Mouse (Mus musculus) MEL (cell line): ENCODE measurements around the gene Msi2. TPM values are rescaled to one million over a fixed set of nuclear protein-coding genes. Genes with fewer than 3 reads are reported as not detected.

Experiments used
- DNase-seq: peaks from one replicate; pipeline ENCODE4 v3.0.0; 2011; ENCODE audit warnings: low read depth, low spot score
- H3K27ac ChIP-seq: 2 replicates; pipeline ENCODE4 v1.5.1; 2012; ENCODE audit warnings: low read depth, mild to moderate bottlenecking, control low read depth, low read length, moderate library complexity; ENCODE audit not compliant: control insufficient read depth
- H3K27me3 ChIP-seq, 2 experiments: fragments of 150-350 bp in 1 of 2; sonication (generic) in 1 of 2; 2 replicates each; pipeline ENCODE4 v1.6.1; 2012; ENCODE audit warnings: low read length in 2 of 2, mild to moderate bottlenecking in 2 of 2, improper control_type of control experiment in 1 of 2, moderate library complexity in 1 of 2; ENCODE audit not compliant: insufficient read depth in 2 of 2, control insufficient read depth in 1 of 2
- H3K36me3 ChIP-seq, 2 experiments: 2 replicates each; pipeline ENCODE4 v1.6.1; 2012 to 2014; ENCODE audit warnings: low read length in 2 of 2, improper control_type of control experiment in 1 of 2, inconsistent platforms in 1 of 2, mild to moderate bottlenecking in 1 of 2; ENCODE audit not compliant: insufficient read depth in 2 of 2, control insufficient read depth in 1 of 2
- H3K4me1 ChIP-seq, 2 experiments: fragments of 150-350 bp in 1 of 2; sonication (generic) in 1 of 2; 2 replicates each; pipeline ENCODE4 v1.6.1; 2012; ENCODE audit warnings: low read length in 2 of 2, improper control_type of control experiment in 1 of 2, mild to moderate bottlenecking in 1 of 2; ENCODE audit not compliant: insufficient read depth in 2 of 2, control insufficient read depth in 1 of 2
- H3K4me3 ChIP-seq, 2 experiments: fragments of 150-350 bp in 1 of 2; sonication (generic) in 1 of 2; 2 replicates each; pipeline ENCODE4 v1.5.1; 2012; ENCODE audit warnings: low read depth in 2 of 2, low read length in 2 of 2, mild to moderate bottlenecking in 2 of 2, moderate library complexity in 2 of 2, control low read depth in 1 of 2, improper control_type of control experiment in 1 of 2; ENCODE audit not compliant: control insufficient read depth in 1 of 2, insufficient read depth in 1 of 2
- H3K79me2 ChIP-seq: 2 replicates; pipeline ENCODE4 v1.6.1; 2012; ENCODE audit warnings: mild to moderate bottlenecking, low read length, moderate library complexity; ENCODE audit not compliant: control insufficient read depth, poor library complexity, insufficient read depth
- H3K9ac ChIP-seq: 2 replicates; pipeline ENCODE4 v1.6.1; 2012; ENCODE audit warnings: low read depth, mild to moderate bottlenecking, control low read depth, low read length, moderate library complexity; ENCODE audit not compliant: control insufficient read depth, poor library complexity, severe bottlenecking
- H3K9me3 ChIP-seq: fragments of 150-350 bp; sonication (generic); replicated peaks from 2 replicates; pipeline ENCODE4 v1.6.1; 2012; ENCODE audit warnings: mild to moderate bottlenecking, low read length, improper control_type of control experiment, moderate library complexity; ENCODE audit not compliant: insufficient read depth
- CHD1 ChIP-seq: IDR thresholded peaks from 2 replicates; pipeline ENCODE4 v1.6.1; 2012; ENCODE audit warnings: low read depth, mild to moderate bottlenecking, inconsistent platforms, low read length, improper control_type of control experiment
- CTCF ChIP-seq, 3 experiments: IDR thresholded peaks in 2 of 3; conservative IDR thresholded peaks in 1 of 3; 2 replicates each; pipeline ENCODE4 v1.5.1; 2011 to 2012; ENCODE audit warnings: low read length in 3 of 3, low read depth in 2 of 3, mild to moderate bottlenecking in 2 of 3, improper control_type of control experiment in 1 of 3, inconsistent platforms in 1 of 3, mixed read lengths in 1 of 3, moderate library complexity in 1 of 3; ENCODE audit not compliant: control insufficient read depth in 1 of 3, insufficient read depth in 1 of 3, poor library complexity in 1 of 3, severe bottlenecking in 1 of 3
- E2F4 ChIP-seq: IDR thresholded peaks from 2 replicates; pipeline ENCODE4 v1.6.1; 2011; ENCODE audit warnings: low read depth, low read length, improper control_type of control experiment, borderline replicate concordance
- ELF1 ChIP-seq: IDR thresholded peaks from 2 replicates; pipeline ENCODE4 v1.6.1; 2014; ENCODE audit warnings: low read depth, mild to moderate bottlenecking, inconsistent platforms, low read length, improper control_type of control experiment, moderate library complexity
- JUND ChIP-seq: IDR thresholded peaks from 2 replicates; pipeline ENCODE4 v1.6.1; 2011; ENCODE audit warnings: low read depth, mild to moderate bottlenecking, improper control_type of control experiment, low read length
- MAFK ChIP-seq: IDR thresholded peaks from 2 replicates; pipeline ENCODE4 v1.6.1; 2011; ENCODE audit warnings: low read depth, mild to moderate bottlenecking, low read length, improper control_type of control experiment, borderline replicate concordance
- MEF2A ChIP-seq: IDR thresholded peaks from 2 replicates; pipeline ENCODE4 v1.6.1; 2014; ENCODE audit warnings: low read depth, mild to moderate bottlenecking, inconsistent platforms, low read length, improper control_type of control experiment; ENCODE audit not compliant: poor library complexity, insufficient replicate concordance, severe bottlenecking; ENCODE audit errors: extremely low read depth
- MXI1 ChIP-seq: IDR thresholded peaks from 2 replicates; pipeline ENCODE4 v1.6.1; 2011; ENCODE audit warnings: mild to moderate bottlenecking, low read depth, low read length, improper control_type of control experiment
- MYB ChIP-seq: IDR thresholded peaks from 2 replicates; pipeline ENCODE4 v1.6.1; 2011; ENCODE audit warnings: mild to moderate bottlenecking, low read depth, low read length, improper control_type of control experiment
- MYC ChIP-seq: IDR thresholded peaks from 2 replicates; pipeline ENCODE4 v1.6.1; 2011; ENCODE audit warnings: low read depth, mild to moderate bottlenecking, low read length, improper control_type of control experiment, moderate library complexity
- NELFE ChIP-seq: IDR thresholded peaks from 2 replicates; pipeline ENCODE4 v1.6.1; 2011; ENCODE audit warnings: low read depth, low read length, improper control_type of control experiment
- POLR2A ChIP-seq, 2 experiments: IDR thresholded peaks; 2 replicates each; pipeline ENCODE4 v1.6.1; 2011 to 2012; ENCODE audit warnings: low read length in 2 of 2, mild to moderate bottlenecking in 2 of 2, control low read depth in 1 of 2, improper control_type of control experiment in 1 of 2, low read depth in 1 of 2, moderate library complexity in 1 of 2; ENCODE audit not compliant: control insufficient read depth in 1 of 2, insufficient read depth in 1 of 2, poor library complexity in 1 of 2
- POLR2AphosphoS2 ChIP-seq: IDR thresholded peaks from 2 replicates; pipeline ENCODE4 v1.6.1; 2011; ENCODE audit warnings: low read length, improper control_type of control experiment
- RAD21 ChIP-seq: IDR thresholded peaks from 2 replicates; pipeline ENCODE4 v1.6.1; 2011; ENCODE audit warnings: mild to moderate bottlenecking, low read depth, low read length, improper control_type of control experiment
- RCOR1 ChIP-seq: IDR thresholded peaks from 2 replicates; pipeline ENCODE4 v1.6.1; 2012; ENCODE audit warnings: low read depth, mild to moderate bottlenecking, inconsistent platforms, low read length, improper control_type of control experiment
- SIN3A ChIP-seq: IDR thresholded peaks from 2 replicates; pipeline ENCODE4 v1.6.1; 2012; ENCODE audit warnings: low read length, improper control_type of control experiment, inconsistent platforms
- SMC3 ChIP-seq: IDR thresholded peaks from 2 replicates; pipeline ENCODE4 v1.6.1; 2011; ENCODE audit warnings: low read depth, low read length, improper control_type of control experiment
- TAL1 ChIP-seq: IDR thresholded peaks from 2 replicates; pipeline ENCODE4 v1.6.1; 2012; ENCODE audit warnings: mild to moderate bottlenecking, inconsistent platforms, low read length, moderate library complexity, mixed read lengths
- TBP ChIP-seq: IDR thresholded peaks from 2 replicates; pipeline ENCODE4 v1.8.0; 2011; ENCODE audit warnings: low read depth, low read length, improper control_type of control experiment
- TCF12 ChIP-seq: IDR thresholded peaks from 2 replicates; pipeline ENCODE4 v1.6.1; 2014; ENCODE audit warnings: low read depth, mild to moderate bottlenecking, inconsistent platforms, low read length, improper control_type of control experiment, moderate library complexity
- USF1 ChIP-seq: IDR thresholded peaks from 2 replicates; pipeline ENCODE4 v1.6.1; 2014; ENCODE audit warnings: low read depth, mild to moderate bottlenecking, inconsistent platforms, low read length, improper control_type of control experiment, moderate library complexity
- USF2 ChIP-seq, 2 experiments: IDR thresholded peaks; 2 replicates each; pipeline ENCODE4 v1.6.1; 2011 to 2012; ENCODE audit warnings: improper control_type of control experiment in 2 of 2, low read length in 2 of 2, borderline replicate concordance in 1 of 2, inconsistent platforms in 1 of 2, low read depth in 1 of 2, mild to moderate bottlenecking in 1 of 2; ENCODE audit not compliant: insufficient read depth in 1 of 2
- ZKSCAN1 ChIP-seq: IDR thresholded peaks from 2 replicates; pipeline ENCODE4 v1.6.1; 2012; ENCODE audit warnings: low read depth, mild to moderate bottlenecking, inconsistent platforms, low read length, improper control_type of control experiment, moderate library complexity
- ZMIZ1 ChIP-seq: IDR thresholded peaks from 2 replicates; pipeline ENCODE4 v1.6.1; 2012; ENCODE audit warnings: low read depth, mild to moderate bottlenecking, inconsistent platforms, low read length, improper control_type of control experiment, moderate library complexity
- polyA plus RNA-seq, 2 experiments: library from polyadenylated mRNA; stranded (reverse) in 1 of 2; unstranded in 1 of 2; fragments of >175 nt in 1 of 2; fragments of >200 nt in 1 of 2; gene quantifications; 2 replicates each; pipeline versions ENCODE4 v1.2.1 to v1.2.4; 2012; ENCODE audit warnings: low replicate concordance in 2 of 2, low read depth in 1 of 2; ENCODE audit not compliant: insufficient read length in 2 of 2, insufficient read depth in 1 of 2, missing spikeins in 1 of 2
- total RNA-seq: library from RNA; depleted of rRNA; stranded (reverse); fragments of 300-350 nt; gene quantifications from 2 replicates; pipeline ENCODE4 v1.2.3, GENCODE M21; 2012

Msi2 gene
- total and polyA plus RNA-seq, 3 experiments = 16.2 to 29.7 TPM; not detected in 1

- no peak for DNase-seq
- TF ChIP-seq POLR2A (IDR thresholded peaks at IDR 0.05; ENCODE audit: control insufficient read depth in 1 of 2, insufficient read depth in 1 of 2, low read depth in 1 of 2, low read length in 2 of 2, poor library complexity in 1 of 2) = no peak
- TF ChIP-seq USF1 = no peak
- TF ChIP-seq TCF12 = no peak
- TF ChIP-seq JUND = no peak
- no peak for TF ChIP-seq MXI1
- H3K9me3 ChIP-seq = no peaks in the 10 kb centered on the region
- H3K9ac ChIP-seq = no peak overlapping the region
- no peaks in the 10 kb centered on the region for H3K79me2 ChIP-seq
- peaks cover 0 to 2% of the 10 kb centered on the region in 2 experiments; a peak in 2 of 4 replicates for H3K27me3 ChIP-seq
- H3K4me1 ChIP-seq = no peaks in the 10 kb centered on the region
- H3K4me3 ChIP-seq = no peak overlapping the region
- H3K36me3 ChIP-seq = no peaks in the 10 kb centered on the region
- H3K27ac ChIP-seq = no peak overlapping the region
Observed at GRCm38 (mm10) chr11:88299345-88299744, 419.0 kb downstream of the Msi2 start.

GRCm38 (mm10) chr11:88297526-88297925, 420.8 kb downstream of the Msi2 start:
- no peaks in the 10 kb centered on the region for H3K36me3 ChIP-seq
- DNase-seq = no peak
- H3K4me1 ChIP-seq = no peaks in the 10 kb centered on the region
- no peaks in the 10 kb centered on the region for H3K79me2 ChIP-seq
- no peak overlapping the region for H3K9ac ChIP-seq
- H3K27ac ChIP-seq = no peak overlapping the region
- peaks cover 0 to 2% of the 10 kb centered on the region in 2 experiments; a peak in 3 of 4 replicates for H3K27me3 ChIP-seq
- H3K4me3 ChIP-seq = no peak overlapping the region
- TF ChIP-seq ZMIZ1 (no peak), CTCF (IDR thresholded peaks at IDR 0.05 in 2 of 3, conservative IDR thresholded peaks at IDR 0.05 in 1 of 3; ENCODE audit: control insufficient read depth in 1 of 3, insufficient read depth in 1 of 3, low read depth in 2 of 3, low read length in 3 of 3, poor library complexity in 1 of 3, severe bottlenecking in 1 of 3) (peak in 2 of 3 experiments; percentile 8 to 45; a peak in 2 of 6 replicates), TAL1 (no peak), RAD21 (peak; percentile 49), USF2 (IDR thresholded peaks at IDR 0.05; ENCODE audit: borderline replicate concordance in 1 of 2, insufficient read depth in 1 of 2, low read depth in 1 of 2, low read length in 2 of 2) (no peak), POLR2AphosphoS2 (no peak), SMC3 (peak; percentile 35), NELFE (no peak), SIN3A (no peak)
- H3K9me3 ChIP-seq = no peaks in the 10 kb centered on the region

GRCm38 (mm10) chr11:88295298-88295697, 423.0 kb downstream of the Msi2 start:
- Histone ChIP-seq H3K79me2 (no peaks in the 10 kb centered on the region), H3K36me3 (no peaks in the 10 kb centered on the region), H3K4me3 (no peak overlapping the region), H3K9ac (no peak overlapping the region), H3K9me3 (no peaks in the 10 kb centered on the region), H3K27ac (no peak overlapping the region), H3K4me1 (no peaks in the 10 kb centered on the region), H3K27me3 (peaks cover 0 to 2% of the 10 kb centered on the region in 2 experiments; a peak in 3 of 4 replicates)
- no peak for TF ChIP-seq RAD21
- no peak for TF ChIP-seq E2F4
- no peak for TF ChIP-seq POLR2AphosphoS2
- TF ChIP-seq TBP = no peak
- TF ChIP-seq NELFE = no peak
- no peak for TF ChIP-seq MEF2A
- TF ChIP-seq TCF12 = no peak
- TF ChIP-seq MAFK = no peak
- TF ChIP-seq MYC = no peak
- no peak for TF ChIP-seq MYB
- TF ChIP-seq CHD1 = no peak
- TF ChIP-seq ELF1 = no peak
- no peak for TF ChIP-seq RCOR1
- no peak for TF ChIP-seq ZKSCAN1
- no peak for TF ChIP-seq SIN3A
- DNase-seq = no peak
